Mouse (Mus musculus) adrenal gland, adult 2 months (tissue): ENCODE results near the gene Eml3. TPM values are rescaled to one million over a fixed set of nuclear protein-coding genes. Genes with fewer than 3 reads are reported as not detected.

Experiments used
- DNase-seq: peaks from one replicate; pipeline ENCODE4 v3.0.0; 2021
- polyA plus RNA-seq: library from polyadenylated mRNA; depleted of rRNA; stranded (reverse); fragments of >200 nt; gene quantifications from 2 replicates; pipeline ENCODE4 v1.2.3, GENCODE M21; 2012
- total RNA-seq, 2 experiments: library from RNA; stranded (reverse); gene quantifications; 2 replicates each; pipeline ENCODE4 v1.2.3; 2021

The Eml3 gene
- total and polyA plus RNA-seq, 3 experiments: 39.7 to 80.7 (median 51.0) TPM

DNA sequence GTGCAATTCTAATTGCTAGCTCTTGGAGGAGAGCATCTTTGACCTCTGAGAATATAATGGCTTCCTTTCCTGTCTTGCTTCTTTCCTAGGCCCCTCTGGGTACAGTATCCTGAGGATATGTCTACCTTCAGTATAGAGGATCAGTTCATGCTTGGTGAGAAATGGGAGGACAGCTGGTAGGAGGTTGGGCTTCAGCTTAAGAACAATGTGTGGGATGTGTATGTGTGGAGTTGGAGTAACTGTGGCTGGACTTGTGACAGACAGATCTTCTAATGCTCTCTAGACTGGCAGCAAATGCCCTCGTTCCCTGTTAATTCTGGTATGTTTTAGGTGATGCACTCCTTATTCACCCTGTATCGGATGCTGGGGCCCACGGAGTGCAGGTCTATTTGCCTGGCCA lies 15.1 kb upstream of the Eml3 start:
- DNase-seq: no peak

GRCm38 (mm10) chr19:8919000-8919399 lies 10.4 kb upstream of the Eml3 start:
- DNase-seq: no peak

DNA sequence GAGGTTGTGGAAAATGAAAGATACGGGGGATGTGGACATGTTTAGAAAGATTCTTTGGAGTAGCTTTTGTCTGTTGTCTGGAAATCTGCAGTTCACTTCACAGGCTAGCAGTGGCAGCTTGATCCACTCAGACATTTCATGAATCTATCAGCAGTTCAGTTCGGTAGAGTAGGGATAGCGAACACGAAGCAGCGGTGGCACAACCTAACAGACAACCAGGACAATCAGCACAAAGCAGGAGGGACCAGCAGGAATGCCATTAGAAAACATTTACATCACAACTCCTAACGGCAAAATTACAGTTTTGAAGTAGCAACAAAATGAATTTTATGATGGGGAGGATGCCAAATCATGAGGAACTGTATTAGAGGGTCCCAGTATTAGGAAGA lies 9.7 kb upstream of the Eml3 start:
- no peak for DNase-seq

- peak; percentile 98 for DNase-seq
Measured at GRCm38 (mm10) chr19:8920073-8920736, 9.1 kb upstream of the Eml3 start, which contains the start of gene B3gat3. B3gat3 (plus strand) TSS chr19:8920374.

- peak; percentile 45 for DNase-seq
Measured at GRCm38 (mm10) chr19:8920836-8921291, 8.5 kb upstream of the Eml3 start.

- no peak for DNase-seq
Measured at GRCm38 (mm10) chr19:8921741-8922140, 7.6 kb upstream of the Eml3 start.

DNA sequence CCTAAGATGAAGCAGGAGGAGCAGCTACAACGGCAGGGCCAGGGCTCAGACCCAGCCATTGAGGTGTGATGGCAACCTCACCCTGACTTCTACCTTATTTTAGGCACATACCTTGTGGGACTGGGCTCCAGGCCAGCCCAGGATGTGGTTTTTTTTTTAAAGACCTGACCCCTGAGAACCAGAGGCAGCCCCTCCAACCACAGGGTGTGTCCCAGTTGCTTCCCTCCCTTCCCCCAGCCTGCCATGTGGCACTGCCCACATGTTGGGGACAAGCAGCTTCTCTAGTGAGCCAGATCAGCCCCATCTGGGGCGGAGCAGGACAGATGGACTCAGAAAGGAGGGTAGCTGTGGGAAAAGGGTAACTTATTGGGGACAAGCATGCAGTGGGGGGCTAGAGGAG lies 2.6 kb upstream of the Eml3 start:
- no peak for DNase-seq

GRCm38 (mm10) chr19:8927891-8928525 lies 1.3 kb upstream of the Eml3 start:
- no peak for DNase-seq

DNA sequence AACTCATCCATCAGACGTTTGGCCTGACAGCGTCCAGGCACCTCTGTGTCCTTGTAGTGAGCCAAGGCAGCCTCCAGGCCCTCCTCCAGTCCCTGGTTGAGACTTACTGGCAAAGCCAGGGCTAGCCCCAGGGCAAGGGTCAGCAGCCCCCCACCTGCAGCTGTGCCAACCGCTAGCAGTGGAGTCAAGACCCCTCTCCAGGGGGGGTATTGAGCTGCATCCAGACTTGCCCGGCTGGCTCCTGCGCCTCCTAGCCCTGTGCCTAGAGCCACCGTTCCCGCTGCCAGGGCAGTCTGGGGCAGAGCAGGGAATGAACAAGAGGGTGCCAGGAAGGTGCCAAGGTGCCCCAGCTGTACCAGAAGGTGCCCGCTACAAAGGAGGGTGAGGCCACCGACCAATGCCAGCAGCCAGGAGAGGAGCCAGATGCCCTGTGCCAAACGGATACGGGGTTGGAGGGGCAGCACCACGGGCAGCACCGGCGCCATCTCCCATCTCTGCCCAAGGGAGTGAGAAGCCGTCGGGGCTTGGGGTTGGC lies 596 bp upstream of the Eml3 start:
- DNase-seq: no peak

DNA sequence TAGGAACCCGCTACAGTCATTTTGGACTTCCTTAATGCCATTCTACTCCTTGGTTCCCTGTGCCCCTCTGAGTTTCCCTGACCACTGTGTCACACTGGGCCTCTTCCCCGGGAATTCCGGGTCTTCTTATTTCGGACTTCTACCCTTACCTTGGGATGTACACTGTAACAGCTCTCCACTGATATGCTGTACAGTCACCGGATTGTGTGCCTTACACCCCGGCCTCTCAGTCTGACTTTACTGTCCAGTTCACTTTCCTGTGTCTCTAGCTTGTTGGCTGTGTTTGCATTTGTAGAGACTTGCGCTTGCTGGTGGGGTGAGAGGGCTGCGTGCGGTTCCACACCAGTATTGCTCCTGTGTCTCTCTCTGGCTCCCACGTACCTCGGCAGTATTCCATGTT lies 765 bp downstream of the Eml3 start:
- DNase-seq: no peak

DNA sequence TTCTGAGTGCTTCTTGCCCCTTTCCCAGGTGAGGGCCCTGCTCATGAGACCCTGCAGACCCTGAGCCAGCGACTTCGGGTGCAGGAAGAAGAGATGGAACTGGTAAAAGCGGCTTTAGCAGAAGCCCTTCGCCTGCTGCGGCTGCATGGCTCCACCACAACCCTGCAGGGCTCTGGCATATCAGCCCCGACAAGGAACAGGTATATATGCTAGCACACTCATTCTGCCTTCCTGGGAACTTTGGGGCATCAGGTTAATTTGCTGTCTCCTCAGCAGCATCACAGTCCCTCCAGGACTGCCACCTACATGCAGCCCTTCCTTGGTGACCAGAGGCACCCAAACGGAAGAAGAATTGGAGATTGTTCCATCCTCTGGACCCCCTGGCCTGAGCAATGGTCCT lies 1.4 kb downstream of the Eml3 start:
- DNase-seq: no peak

GRCm38 (mm10) chr19:8936736-8937135 lies 7.4 kb downstream of the Eml3 start:
- DNase-seq: no peak

- no peak for DNase-seq
Measured at GRCm38 (mm10) chr19:8940526-8941133, 11.3 kb downstream of the Eml3 start.

- no peak for DNase-seq
Measured at GRCm38 (mm10) chr19:8941136-8941514, 11.8 kb downstream of the Eml3 start.

DNA sequence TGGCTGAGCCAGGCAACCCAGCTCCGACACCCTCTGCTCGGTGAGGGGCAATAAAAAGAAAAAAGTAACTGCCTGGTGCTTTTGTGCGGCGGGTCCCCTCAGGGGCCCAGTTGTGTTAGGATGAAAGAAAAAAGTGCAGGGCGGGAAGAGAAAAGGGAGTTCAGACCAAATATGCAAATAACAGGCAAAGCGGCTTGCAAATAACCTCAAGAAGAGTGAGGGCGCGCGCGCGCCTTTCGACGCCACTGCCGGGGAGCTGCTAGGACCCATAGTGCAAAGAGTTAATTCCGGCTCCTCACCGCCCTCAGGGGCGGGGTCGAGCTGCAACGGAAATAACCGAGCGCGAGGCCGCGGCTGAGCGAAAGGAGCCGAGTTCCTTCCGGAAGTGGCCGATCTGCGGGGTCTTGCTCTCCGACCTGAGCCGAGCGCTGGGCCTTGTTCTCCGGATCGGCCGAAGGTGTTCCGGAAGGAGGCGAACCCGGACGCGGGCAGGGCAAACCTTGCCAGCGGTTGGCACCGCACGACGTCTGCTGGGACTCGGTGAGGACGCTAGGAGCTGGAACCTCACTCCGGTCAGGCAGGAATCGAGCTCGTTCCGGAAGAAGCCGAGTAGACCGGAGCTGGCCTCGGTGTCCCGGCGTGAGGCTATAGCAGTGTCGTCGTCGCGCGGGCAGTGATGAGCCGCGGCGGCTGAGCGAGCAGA lies 12.3 kb downstream of the Eml3 start, which contains the start of gene Mta2:
Gene Mta2 (plus strand): TSS at position 361 of the 703 bp plus-strand sequence.
- DNase-seq: peak; percentile 98

DNA sequence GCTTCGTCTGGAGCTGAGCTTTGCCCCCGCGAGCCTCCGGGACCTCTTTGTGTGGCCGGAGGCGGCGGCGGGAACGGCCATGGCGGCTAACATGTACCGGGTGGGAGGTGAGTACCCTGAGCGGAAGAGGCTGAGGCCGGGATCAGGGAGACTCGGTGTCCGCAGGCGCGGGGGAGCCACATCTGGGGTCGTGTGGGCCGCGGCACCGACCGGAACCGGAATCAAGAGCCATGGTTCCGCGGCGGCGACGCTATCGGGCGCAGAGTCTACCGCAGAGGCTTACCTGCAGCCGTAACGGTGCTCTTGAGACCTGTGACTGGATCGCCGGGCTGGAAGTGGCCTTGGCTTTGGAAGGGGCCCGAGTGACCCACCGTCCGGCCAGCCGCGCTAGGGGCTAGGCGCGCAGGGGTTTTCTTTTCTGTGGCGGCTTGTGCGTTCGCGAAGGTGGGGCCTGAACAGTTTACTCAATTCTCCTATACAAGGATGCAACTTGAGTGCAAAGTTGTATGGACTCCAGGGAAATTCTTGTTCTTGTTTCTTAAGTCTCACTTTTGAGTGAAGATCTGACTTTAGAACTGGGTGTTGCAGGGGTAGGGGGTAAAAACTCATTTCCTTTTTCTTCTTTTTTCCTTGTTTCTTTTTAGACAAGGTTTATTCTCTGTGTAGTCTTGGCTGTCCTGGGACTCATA lies 13.1 kb downstream of the Eml3 start:
- DNase-seq: no peak

DNA sequence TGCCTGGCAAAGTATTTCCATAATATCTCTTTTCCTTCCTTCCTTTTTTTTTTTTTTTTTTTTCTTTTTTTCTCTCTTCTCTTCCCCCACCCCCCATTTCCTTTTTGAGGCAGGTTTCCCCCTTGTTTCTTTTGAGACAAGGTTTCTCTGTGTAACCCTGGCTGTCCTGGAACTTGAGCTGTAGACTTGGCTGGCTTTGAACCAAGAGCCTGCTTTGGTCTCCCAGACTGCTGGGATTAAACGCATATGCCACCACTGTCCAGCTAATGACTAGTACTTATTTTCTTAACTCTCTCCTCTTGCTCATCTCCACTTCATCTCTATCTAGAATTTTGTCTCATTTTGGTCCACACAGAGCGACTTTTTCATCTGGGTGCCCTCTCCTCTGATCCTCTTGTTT lies 13.7 kb downstream of the Eml3 start:
- DNase-seq: no peak

GRCm38 (mm10) chr19:8944062-8944461 lies 14.7 kb downstream of the Eml3 start:
- no peak for DNase-seq

GRCm38 (mm10) chr19:8944750-8945149 lies 15.4 kb downstream of the Eml3 start:
- peak; percentile 85 for DNase-seq

GRCm38 (mm10) chr19:8945251-8945650 lies 15.9 kb downstream of the Eml3 start:
- DNase-seq: no peak

GRCm38 (mm10) chr19:8946929-8947328 lies 17.6 kb downstream of the Eml3 start:
- DNase-seq: no peak

DNA sequence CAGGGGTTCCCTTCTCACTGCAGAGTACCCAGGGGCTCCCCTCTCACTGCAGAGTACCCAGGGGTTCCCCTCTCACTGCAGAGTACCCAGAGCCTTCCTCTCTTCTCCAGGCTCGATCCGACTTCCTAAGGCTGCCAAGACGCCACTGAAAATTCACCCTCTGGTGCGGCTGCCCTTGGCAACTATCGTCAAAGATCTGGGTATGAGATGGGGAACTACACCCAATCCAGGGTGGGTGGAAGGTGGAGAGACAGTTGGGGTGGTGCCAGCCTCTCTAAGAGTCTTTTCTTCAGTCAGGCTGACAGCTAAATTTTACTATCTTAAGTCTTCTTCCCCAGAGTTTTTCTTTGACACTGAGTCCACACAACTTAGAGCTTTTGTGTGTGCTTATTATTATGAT lies 20.8 kb downstream of the Eml3 start:
- no peak for DNase-seq
